Comparison of ENCODE assay signal across 14 mouse cellular contexts in the genomic region with DNA sequence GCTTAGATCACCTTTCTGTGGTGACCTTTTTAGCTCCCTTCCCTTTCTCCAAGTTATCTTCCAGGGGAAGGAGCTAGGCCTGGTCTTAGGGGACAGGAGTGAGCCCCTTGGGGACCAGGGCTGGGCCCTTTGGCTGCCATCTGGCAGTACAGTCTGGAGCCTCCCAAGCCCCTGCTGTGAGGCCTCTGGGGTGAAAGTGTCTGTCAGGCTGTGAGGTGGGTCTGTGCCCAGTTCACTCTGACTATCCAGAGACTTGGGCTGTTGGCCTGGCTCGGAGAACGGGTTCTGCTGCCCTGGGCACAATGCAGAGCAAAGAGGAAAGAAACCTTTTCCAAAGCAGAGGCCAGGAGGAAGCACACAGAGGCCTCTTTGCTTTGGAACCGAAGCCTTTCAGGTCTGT. TPM values are rescaled to one million over a fixed set of nuclear protein-coding genes. Genes with fewer than 3 reads are reported as not detected.
A peak's percentile ranks its signal among the peaks of the same experiment; 100 is the strongest.
DNase-seq lines count a peak whose midpoint lies in the region; ATAC-seq and TF ChIP-seq lines count a peak whose summit lies in the region.
"Had no signal": no experiment of that assay in that cellular context is flagged by ENCODE, and none has a peak within 500 bp of the region (broad histone marks: within the 10 kb centered on the region; RNA-seq: fewer than 3 reads in every experiment).

No protein-coding gene starts in this region.

- H3K27ac ChIP-seq in forebrain, postnatal 0 days (ENCODE audit: low read depth, low read length) = peak overlapping the region; percentile 40; the same call in 1 of the 2 replicates
- H3K27ac ChIP-seq in forebrain, embryonic 11.5 days (ENCODE audit: low read depth, low read length) = no peak overlapping the region
- H3K27ac ChIP-seq in midbrain, embryonic 13.5 days = 0 out of 2 replicates have a peak overlapping the region, but pooled peaks have one; percentile 26
- no peak overlapping the region for H3K27ac ChIP-seq in midbrain, embryonic 15.5 days
- H3K27ac ChIP-seq in limb, embryonic 10.5 days = peak overlapping the region; percentile 78
- peak overlapping the region; percentile 70 for H3K27ac ChIP-seq in stomach, embryonic 16.5 days (ENCODE audit: low read length)
- H3K27ac ChIP-seq: neural tube, embryonic 15.5 days had no signal

- no peak overlapping the region for H3K9ac ChIP-seq in forebrain, postnatal 0 days
- no peak overlapping the region for H3K9ac ChIP-seq in forebrain, embryonic 11.5 days (ENCODE audit: low read length)
- no peak overlapping the region for H3K9ac ChIP-seq in midbrain, embryonic 13.5 days (replicated peaks)
- no peak overlapping the region for H3K9ac ChIP-seq in midbrain, embryonic 15.5 days
- H3K9ac ChIP-seq in stomach, embryonic 16.5 days (ENCODE audit: low read length) = no peak overlapping the region
- H3K9ac ChIP-seq: neural tube, embryonic 15.5 days had no signal

- ATAC-seq in forebrain, postnatal 0 days = no peak
- ATAC-seq in forebrain, embryonic 11.5 days (replicated peaks; ENCODE audit: low FRiP score) = no peak
- no peak for ATAC-seq in midbrain, embryonic 13.5 days
- ATAC-seq in midbrain, embryonic 15.5 days (replicated peaks) = no peak
- ATAC-seq in stomach, embryonic 16.5 days (ENCODE audit: insufficient read depth, low FRiP score) = no peak

- no peak for DNase-seq in forebrain, postnatal 0 days
- DNase-seq in forebrain, embryonic 11.5 days (ENCODE audit: low spot score) = no peak
- no peak for DNase-seq in limb, embryonic 10.5 days (ENCODE audit: low spot score)
- no peak for DNase-seq in left cerebral cortex, adult 18-20 months (ENCODE audit: low spot score in 2 of 2)
- no peak for DNase-seq in cerebellum, adult 11 months
- DNase-seq: embryo, embryonic 11 days; gastrocnemius, postnatal 14 days had no signal

- WGBS in forebrain, postnatal 0 days = 76% methylated on average over 3 of the region's 3 CpGs
- WGBS in forebrain, embryonic 11.5 days = 82% methylated on average over 3 of the region's 3 CpGs
- WGBS in midbrain, embryonic 13.5 days = 90% methylated on average over 3 of the region's 3 CpGs
- WGBS in midbrain, embryonic 15.5 days = 75% methylated on average over 3 of the region's 3 CpGs
- 87% methylated on average over 3 of the region's 3 CpGs for WGBS in limb, embryonic 10.5 days
- WGBS in stomach, embryonic 16.5 days = 70% methylated on average over 3 of the region's 3 CpGs

- H3K4me2 ChIP-seq in forebrain, postnatal 0 days (ENCODE audit: low read depth) = no peak overlapping the region
- no peak overlapping the region for H3K4me2 ChIP-seq in forebrain, embryonic 11.5 days (ENCODE audit: low read depth, low read length, severe bottlenecking)
- H3K4me2 ChIP-seq in midbrain, embryonic 13.5 days (replicated peaks) = no peak overlapping the region
- no peak overlapping the region for H3K4me2 ChIP-seq in midbrain, embryonic 15.5 days
- H3K4me2 ChIP-seq in stomach, embryonic 16.5 days (ENCODE audit: low read depth, low read length) = no peak overlapping the region
- H3K4me2 ChIP-seq: neural tube, embryonic 15.5 days had no signal

- peaks cover 5% of the 10 kb centered on the region; the same call in 1 of the 2 replicates for H3K4me1 ChIP-seq in forebrain, postnatal 0 days (ENCODE audit: insufficient read depth)
- peaks cover 14% of the 10 kb centered on the region for H3K4me1 ChIP-seq in forebrain, embryonic 11.5 days (replicated peaks; ENCODE audit: control insufficient read depth, insufficient read depth, low read length)
- peaks cover 35% of the 10 kb centered on the region for H3K4me1 ChIP-seq in midbrain, embryonic 13.5 days (replicated peaks)
- H3K4me1 ChIP-seq in midbrain, embryonic 15.5 days = peaks cover 18% of the 10 kb centered on the region
- peaks cover 63% of the 10 kb centered on the region for H3K4me1 ChIP-seq in limb, embryonic 10.5 days
- H3K4me1 ChIP-seq in stomach, embryonic 16.5 days (ENCODE audit: control insufficient read depth, insufficient read depth, low read length) = peaks cover 35% of the 10 kb centered on the region

- no peak overlapping the region for H3K4me3 ChIP-seq in forebrain, postnatal 0 days (ENCODE audit: low read depth, low read length)
- H3K4me3 ChIP-seq in forebrain, embryonic 11.5 days (ENCODE audit: low read depth, low read length) = no peak overlapping the region
- no peak overlapping the region for H3K4me3 ChIP-seq in midbrain, embryonic 13.5 days (replicated peaks)
- no peak overlapping the region for H3K4me3 ChIP-seq in midbrain, embryonic 15.5 days
- no peak overlapping the region for H3K4me3 ChIP-seq in limb, embryonic 10.5 days
- no peak overlapping the region for H3K4me3 ChIP-seq in stomach, embryonic 16.5 days (replicated peaks; ENCODE audit: low read length)
- H3K4me3 ChIP-seq: neural tube, embryonic 15.5 days had no signal

- TF ChIP-seq CTCF in forebrain, postnatal 0 days (IDR thresholded peaks at IDR 0.05; ENCODE audit: low read depth) = no peak

- no peaks in the 10 kb centered on the region for H3K27me3 ChIP-seq in forebrain, postnatal 0 days (ENCODE audit: insufficient read depth, low read length)
- no peaks in the 10 kb centered on the region for H3K27me3 ChIP-seq in forebrain, embryonic 11.5 days (ENCODE audit: control insufficient read depth, insufficient read depth, low read length)
- no peaks in the 10 kb centered on the region for H3K27me3 ChIP-seq in midbrain, embryonic 13.5 days
- no peaks in the 10 kb centered on the region for H3K27me3 ChIP-seq in midbrain, embryonic 15.5 days (replicated peaks)
- H3K27me3 ChIP-seq in limb, embryonic 10.5 days (ENCODE audit: low read depth, poor library complexity, severe bottlenecking) = no peaks in the 10 kb centered on the region
- H3K27me3 ChIP-seq in stomach, embryonic 16.5 days (ENCODE audit: control insufficient read depth, insufficient read depth, low read length) = no peaks in the 10 kb centered on the region
- H3K27me3 ChIP-seq: neural tube, embryonic 15.5 days had no signal

- H3K9me3 ChIP-seq in forebrain, postnatal 0 days (ENCODE audit: low read length) = no peaks in the 10 kb centered on the region
- no peaks in the 10 kb centered on the region for H3K9me3 ChIP-seq in forebrain, embryonic 11.5 days (ENCODE audit: control insufficient read depth, low read length)
- H3K9me3 ChIP-seq in midbrain, embryonic 13.5 days = no peaks in the 10 kb centered on the region
- no peaks in the 10 kb centered on the region for H3K9me3 ChIP-seq in midbrain, embryonic 15.5 days
- no peaks in the 10 kb centered on the region for H3K9me3 ChIP-seq in limb, embryonic 10.5 days (replicated peaks)
- no peaks in the 10 kb centered on the region for H3K9me3 ChIP-seq in stomach, embryonic 16.5 days (replicated peaks; ENCODE audit: control insufficient read depth, low read length)
- H3K9me3 ChIP-seq: neural tube, embryonic 15.5 days had no signal

- H3K36me3 ChIP-seq in forebrain, postnatal 0 days (ENCODE audit: insufficient read depth) = no peaks in the 10 kb centered on the region
- no peaks in the 10 kb centered on the region for H3K36me3 ChIP-seq in forebrain, embryonic 11.5 days (ENCODE audit: control insufficient read depth, insufficient read depth, low read length)
- H3K36me3 ChIP-seq in midbrain, embryonic 13.5 days = no peaks in the 10 kb centered on the region
- H3K36me3 ChIP-seq in midbrain, embryonic 15.5 days (replicated peaks) = no peaks in the 10 kb centered on the region
- no peaks in the 10 kb centered on the region for H3K36me3 ChIP-seq in limb, embryonic 10.5 days
- H3K36me3 ChIP-seq in stomach, embryonic 16.5 days (ENCODE audit: control insufficient read depth, insufficient read depth, low read length) = no peaks in the 10 kb centered on the region
- H3K36me3 ChIP-seq: neural tube, embryonic 15.5 days had no signal

RNA-seq across cellular contexts. Expression of a gene that starts 16.9 kb away (rescaled TPM):
- not detected in 2 replicates for total RNA-seq in forebrain, postnatal 0 days (2014; rRNA removed)
- polyA plus RNA-seq in forebrain, postnatal 0 days (2015; fragmentation: Nextera tagmentation; extraction: Ambion mirVana) = 0.24 TPM in 1 of 2 replicates, not detected in the other
- not detected in 2 replicates for polyA plus RNA-seq in forebrain, embryonic 11.5 days (2014; fragmentation: Nextera tagmentation; extraction: Ambion mirVana)
- not detected in 2 replicates for polyA plus RNA-seq in midbrain, embryonic 13.5 days (2015; fragmentation: Nextera tagmentation; extraction: Ambion mirVana)
- polyA plus RNA-seq in midbrain, embryonic 15.5 days (2015; fragmentation: Nextera tagmentation; extraction: Ambion mirVana) = not detected in 2 replicates
- not detected in 2 replicates for polyA plus RNA-seq in limb, embryonic 10.5 days (2016; fragmentation: Nextera tagmentation; extraction: Ambion mirVana)
- 0.29 and 0.37 TPM in 2 replicates for polyA plus RNA-seq in stomach, embryonic 16.5 days (2015; fragmentation: Nextera tagmentation; extraction: Ambion mirVana)
- total RNA-seq in left cerebral cortex, adult 18-20 months (2021) = not detected
- total RNA-seq: adrenal gland, adult 18-20 months; gastrocnemius, postnatal 14 days; layer of hippocampus, postnatal 10 days; megakaryocyte progenitor cell, adult 5-6 weeks had no signal
- polyA plus RNA-seq: neural tube, embryonic 15.5 days had no signal

RNA-seq across cellular contexts. Expression of a gene that starts 25.2 kb away (rescaled TPM):
- not detected in 2 replicates for total RNA-seq in forebrain, postnatal 0 days (2014; rRNA removed)
- 0.13 and 0.25 TPM in 2 replicates for polyA plus RNA-seq in forebrain, postnatal 0 days (2015; fragmentation: Nextera tagmentation; extraction: Ambion mirVana)
- 0.23 and 0.29 TPM in 2 replicates for polyA plus RNA-seq in forebrain, embryonic 11.5 days (2014; fragmentation: Nextera tagmentation; extraction: Ambion mirVana)
- 0.27 and 0.39 TPM in 2 replicates for polyA plus RNA-seq in midbrain, embryonic 13.5 days (2015; fragmentation: Nextera tagmentation; extraction: Ambion mirVana)
- polyA plus RNA-seq in midbrain, embryonic 15.5 days (2015; fragmentation: Nextera tagmentation; extraction: Ambion mirVana) = 0.20 and 0.50 TPM in 2 replicates
- 0.46 and 0.50 TPM in 2 replicates for polyA plus RNA-seq in limb, embryonic 10.5 days (2016; fragmentation: Nextera tagmentation; extraction: Ambion mirVana)
- 9.5 and 12.0 TPM in 2 replicates for polyA plus RNA-seq in stomach, embryonic 16.5 days (2015; fragmentation: Nextera tagmentation; extraction: Ambion mirVana)
- not detected for total RNA-seq in left cerebral cortex, adult 18-20 months (2021)
- total RNA-seq: adrenal gland, adult 18-20 months; gastrocnemius, postnatal 14 days; layer of hippocampus, postnatal 10 days had no signal

Comparison
In these comparisons a context has a peak if more than half of its experiments do, and no peak if none do; other contexts are left out.
1. H3K27ac ChIP-seq: peak in forebrain, postnatal 0 days (single experiment), midbrain, embryonic 13.5 days (single experiment), limb, embryonic 10.5 days (single experiment) and stomach, embryonic 16.5 days (single experiment); none in forebrain, embryonic 11.5 days (single experiment) and midbrain, embryonic 15.5 days (single experiment).